Mouse (Mus musculus) MEL (cell line): Measurements from ENCODE around the gene Tnip3. TPM values are rescaled to one million over a fixed set of nuclear protein-coding genes. Genes with fewer than 3 reads are reported as not detected.

Source experiments
- DNase-seq: peaks from one replicate; pipeline ENCODE4 v3.0.0; 2011; ENCODE audit warnings: low read depth, low spot score
- H3K27ac ChIP-seq: 2 replicates; pipeline ENCODE4 v1.5.1; 2012; ENCODE audit warnings: low read depth, mild to moderate bottlenecking, control low read depth, low read length, moderate library complexity; ENCODE audit not compliant: control insufficient read depth
- H3K27me3 ChIP-seq, 2 experiments: fragments of 150-350 bp in 1 of 2; sonication (generic) in 1 of 2; 2 replicates each; pipeline ENCODE4 v1.6.1; 2012; ENCODE audit warnings: low read length in 2 of 2, mild to moderate bottlenecking in 2 of 2, improper control_type of control experiment in 1 of 2, moderate library complexity in 1 of 2; ENCODE audit not compliant: insufficient read depth in 2 of 2, control insufficient read depth in 1 of 2
- H3K36me3 ChIP-seq, 2 experiments: 2 replicates each; pipeline ENCODE4 v1.6.1; 2012 to 2014; ENCODE audit warnings: low read length in 2 of 2, improper control_type of control experiment in 1 of 2, inconsistent platforms in 1 of 2, mild to moderate bottlenecking in 1 of 2; ENCODE audit not compliant: insufficient read depth in 2 of 2, control insufficient read depth in 1 of 2
- H3K4me1 ChIP-seq, 2 experiments: fragments of 150-350 bp in 1 of 2; sonication (generic) in 1 of 2; 2 replicates each; pipeline ENCODE4 v1.6.1; 2012; ENCODE audit warnings: low read length in 2 of 2, improper control_type of control experiment in 1 of 2, mild to moderate bottlenecking in 1 of 2; ENCODE audit not compliant: insufficient read depth in 2 of 2, control insufficient read depth in 1 of 2
- H3K4me3 ChIP-seq, 2 experiments: fragments of 150-350 bp in 1 of 2; sonication (generic) in 1 of 2; 2 replicates each; pipeline ENCODE4 v1.5.1; 2012; ENCODE audit warnings: low read depth in 2 of 2, low read length in 2 of 2, mild to moderate bottlenecking in 2 of 2, moderate library complexity in 2 of 2, control low read depth in 1 of 2, improper control_type of control experiment in 1 of 2; ENCODE audit not compliant: control insufficient read depth in 1 of 2, insufficient read depth in 1 of 2
- H3K79me2 ChIP-seq: 2 replicates; pipeline ENCODE4 v1.6.1; 2012; ENCODE audit warnings: mild to moderate bottlenecking, low read length, moderate library complexity; ENCODE audit not compliant: control insufficient read depth, poor library complexity, insufficient read depth
- H3K9ac ChIP-seq: 2 replicates; pipeline ENCODE4 v1.6.1; 2012; ENCODE audit warnings: low read depth, mild to moderate bottlenecking, control low read depth, low read length, moderate library complexity; ENCODE audit not compliant: control insufficient read depth, poor library complexity, severe bottlenecking
- H3K9me3 ChIP-seq: fragments of 150-350 bp; sonication (generic); replicated peaks from 2 replicates; pipeline ENCODE4 v1.6.1; 2012; ENCODE audit warnings: mild to moderate bottlenecking, low read length, improper control_type of control experiment, moderate library complexity; ENCODE audit not compliant: insufficient read depth
- CHD2 ChIP-seq: IDR thresholded peaks from 2 replicates; pipeline ENCODE4 v1.6.1; 2011; ENCODE audit warnings: low read length, improper control_type of control experiment
- CTCF ChIP-seq, 3 experiments: IDR thresholded peaks in 2 of 3; conservative IDR thresholded peaks in 1 of 3; 2 replicates each; pipeline ENCODE4 v1.5.1; 2011 to 2012; ENCODE audit warnings: low read length in 3 of 3, low read depth in 2 of 3, mild to moderate bottlenecking in 2 of 3, improper control_type of control experiment in 1 of 3, inconsistent platforms in 1 of 3, mixed read lengths in 1 of 3, moderate library complexity in 1 of 3; ENCODE audit not compliant: control insufficient read depth in 1 of 3, insufficient read depth in 1 of 3, poor library complexity in 1 of 3, severe bottlenecking in 1 of 3
- E2F4 ChIP-seq: IDR thresholded peaks from 2 replicates; pipeline ENCODE4 v1.6.1; 2011; ENCODE audit warnings: low read depth, low read length, improper control_type of control experiment, borderline replicate concordance
- JUND ChIP-seq: IDR thresholded peaks from 2 replicates; pipeline ENCODE4 v1.6.1; 2011; ENCODE audit warnings: low read depth, mild to moderate bottlenecking, improper control_type of control experiment, low read length
- MAFK ChIP-seq: IDR thresholded peaks from 2 replicates; pipeline ENCODE4 v1.6.1; 2011; ENCODE audit warnings: low read depth, mild to moderate bottlenecking, low read length, improper control_type of control experiment, borderline replicate concordance
- MAZ ChIP-seq: IDR thresholded peaks from 2 replicates; pipeline ENCODE4 v1.6.1; 2012; ENCODE audit warnings: low read depth, mild to moderate bottlenecking, inconsistent platforms, low read length, improper control_type of control experiment
- MEF2A ChIP-seq: IDR thresholded peaks from 2 replicates; pipeline ENCODE4 v1.6.1; 2014; ENCODE audit warnings: low read depth, mild to moderate bottlenecking, inconsistent platforms, low read length, improper control_type of control experiment; ENCODE audit not compliant: poor library complexity, insufficient replicate concordance, severe bottlenecking; ENCODE audit errors: extremely low read depth
- MYB ChIP-seq: IDR thresholded peaks from 2 replicates; pipeline ENCODE4 v1.6.1; 2011; ENCODE audit warnings: mild to moderate bottlenecking, low read depth, low read length, improper control_type of control experiment
- MYC ChIP-seq: IDR thresholded peaks from 2 replicates; pipeline ENCODE4 v1.6.1; 2011; ENCODE audit warnings: low read depth, mild to moderate bottlenecking, low read length, improper control_type of control experiment, moderate library complexity
- RAD21 ChIP-seq: IDR thresholded peaks from 2 replicates; pipeline ENCODE4 v1.6.1; 2011; ENCODE audit warnings: mild to moderate bottlenecking, low read depth, low read length, improper control_type of control experiment
- RCOR1 ChIP-seq: IDR thresholded peaks from 2 replicates; pipeline ENCODE4 v1.6.1; 2012; ENCODE audit warnings: low read depth, mild to moderate bottlenecking, inconsistent platforms, low read length, improper control_type of control experiment
- SIN3A ChIP-seq: IDR thresholded peaks from 2 replicates; pipeline ENCODE4 v1.6.1; 2012; ENCODE audit warnings: low read length, improper control_type of control experiment, inconsistent platforms
- SMC3 ChIP-seq: IDR thresholded peaks from 2 replicates; pipeline ENCODE4 v1.6.1; 2011; ENCODE audit warnings: low read depth, low read length, improper control_type of control experiment
- TAL1 ChIP-seq: IDR thresholded peaks from 2 replicates; pipeline ENCODE4 v1.6.1; 2012; ENCODE audit warnings: mild to moderate bottlenecking, inconsistent platforms, low read length, moderate library complexity, mixed read lengths
- TCF12 ChIP-seq: IDR thresholded peaks from 2 replicates; pipeline ENCODE4 v1.6.1; 2014; ENCODE audit warnings: low read depth, mild to moderate bottlenecking, inconsistent platforms, low read length, improper control_type of control experiment, moderate library complexity
- UBTF ChIP-seq: IDR thresholded peaks from 2 replicates; pipeline ENCODE4 v1.6.1; 2012; ENCODE audit warnings: low read depth, mild to moderate bottlenecking, inconsistent platforms, low read length, improper control_type of control experiment, moderate library complexity, borderline replicate concordance; ENCODE audit not compliant: insufficient read depth
- USF1 ChIP-seq: IDR thresholded peaks from 2 replicates; pipeline ENCODE4 v1.6.1; 2014; ENCODE audit warnings: low read depth, mild to moderate bottlenecking, inconsistent platforms, low read length, improper control_type of control experiment, moderate library complexity
- ZC3H11A ChIP-seq: IDR thresholded peaks from 2 replicates; pipeline ENCODE4 v1.6.1; 2012; ENCODE audit warnings: low read depth, mild to moderate bottlenecking, inconsistent platforms, low read length, improper control_type of control experiment
- ZKSCAN1 ChIP-seq: IDR thresholded peaks from 2 replicates; pipeline ENCODE4 v1.6.1; 2012; ENCODE audit warnings: low read depth, mild to moderate bottlenecking, inconsistent platforms, low read length, improper control_type of control experiment, moderate library complexity
- polyA plus RNA-seq, 2 experiments: library from polyadenylated mRNA; stranded (reverse) in 1 of 2; unstranded in 1 of 2; fragments of >175 nt in 1 of 2; fragments of >200 nt in 1 of 2; gene quantifications; 2 replicates each; pipeline versions ENCODE4 v1.2.1 to v1.2.4; 2012; ENCODE audit warnings: low replicate concordance in 2 of 2, low read depth in 1 of 2; ENCODE audit not compliant: insufficient read length in 2 of 2, insufficient read depth in 1 of 2, missing spikeins in 1 of 2
- total RNA-seq: library from RNA; depleted of rRNA; stranded (reverse); fragments of 300-350 nt; gene quantifications from 2 replicates; pipeline ENCODE4 v1.2.3, GENCODE M21; 2012

The Tnip3 gene
- total and polyA plus RNA-seq, 3 experiments: 0.99 TPM; not detected in 2

DNA sequence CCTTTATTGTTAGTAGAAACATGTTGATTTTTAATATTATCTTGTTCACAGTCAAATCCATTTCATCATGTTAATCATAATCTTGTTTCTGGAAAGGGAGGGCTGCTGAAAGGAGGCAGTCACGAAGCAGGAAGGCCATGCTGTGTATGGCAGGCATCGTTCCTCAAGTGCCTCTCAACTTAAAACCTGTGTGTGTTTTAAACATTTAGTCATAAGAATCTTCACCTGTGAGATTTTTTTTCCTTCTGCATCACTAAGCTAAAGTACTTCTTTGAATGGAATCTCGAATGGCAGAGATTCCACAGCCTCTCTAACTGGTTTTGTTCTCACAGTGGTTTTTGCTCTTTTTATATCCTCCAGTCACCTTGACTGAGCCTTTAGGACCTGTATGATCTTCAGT, 121.3 kb downstream of the Tnip3 start:
- no peaks in the 10 kb centered on the region for H3K9me3 ChIP-seq
- no peaks in the 10 kb centered on the region for H3K36me3 ChIP-seq
- H3K4me1 ChIP-seq: no peaks in the 10 kb centered on the region
- TF ChIP-seq JUND (no peak), ZKSCAN1 (no peak), E2F4 (no peak), MEF2A (no peak), USF1 (no peak), SMC3 (no peak), CTCF (IDR thresholded peaks at IDR 0.05 in 2 of 3, conservative IDR thresholded peaks at IDR 0.05 in 1 of 3; ENCODE audit: control insufficient read depth in 1 of 3, insufficient read depth in 1 of 3, low read depth in 2 of 3, low read length in 3 of 3, poor library complexity in 1 of 3, severe bottlenecking in 1 of 3) (no peak), MAZ (no peak), SIN3A (no peak), MYC (no peak), TCF12 (no peak), MYB (no peak)
- H3K27ac ChIP-seq: no peak overlapping the region
- peaks cover 5 to 11% of the 10 kb centered on the region in 2 experiments for H3K27me3 ChIP-seq
- no peak overlapping the region for H3K4me3 ChIP-seq
- no peak overlapping the region for H3K9ac ChIP-seq
- DNase-seq: no peak
- no peaks in the 10 kb centered on the region for H3K79me2 ChIP-seq

DNA sequence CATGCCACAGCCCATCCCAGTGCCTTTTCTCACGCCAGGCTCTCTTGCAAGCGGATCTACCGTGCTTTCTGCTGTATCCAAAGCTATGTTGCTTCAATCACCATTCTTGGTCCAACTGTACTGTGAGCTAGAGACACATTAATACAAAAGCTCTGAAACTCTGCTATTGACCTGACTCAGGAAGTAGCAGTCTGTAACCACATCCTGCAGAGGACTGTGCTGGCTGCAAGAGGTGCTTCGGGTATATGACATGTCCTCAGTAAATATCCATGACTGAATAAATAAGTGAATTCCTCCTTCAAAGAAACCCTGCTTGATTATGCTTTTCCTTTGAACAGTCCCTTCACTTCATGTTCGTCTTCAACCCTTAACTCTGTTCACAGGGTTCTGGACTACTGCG, 122.6 kb downstream of the Tnip3 start:
- no peaks in the 10 kb centered on the region for H3K36me3 ChIP-seq
- no peak for DNase-seq
- H3K79me2 ChIP-seq: no peaks in the 10 kb centered on the region
- no peak overlapping the region for H3K27ac ChIP-seq
- H3K27me3 ChIP-seq: peaks cover 5 to 9% of the 10 kb centered on the region in 2 experiments
- no peaks in the 10 kb centered on the region for H3K9me3 ChIP-seq
- no peaks in the 10 kb centered on the region for H3K4me1 ChIP-seq
- no peak overlapping the region for H3K4me3 ChIP-seq
- H3K9ac ChIP-seq: no peak overlapping the region
- no peak for TF ChIP-seq CHD2
- TF ChIP-seq RAD21: no peak
- no peak for TF ChIP-seq RCOR1

DNA sequence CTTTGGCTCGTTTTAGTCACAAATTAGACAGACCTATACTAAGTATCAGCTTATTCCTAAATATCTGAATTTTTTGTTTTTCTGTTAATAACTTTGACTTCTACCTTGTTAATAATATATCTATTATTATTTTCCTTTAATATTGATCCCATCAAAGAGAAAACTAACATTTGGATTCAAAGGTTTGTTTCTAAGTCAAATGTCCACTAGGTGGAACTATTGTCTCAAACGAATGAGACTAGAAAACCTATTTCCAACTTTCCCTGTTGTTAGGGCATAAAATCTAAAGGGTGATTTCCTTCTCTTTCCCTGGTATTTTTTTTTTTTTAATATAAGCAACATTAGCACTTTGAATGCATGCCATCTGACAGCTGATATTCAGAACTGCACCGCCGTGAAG, 126.3 kb downstream of the Tnip3 start:
- Histone ChIP-seq H3K27ac (no peak overlapping the region), H3K4me3 (no peak overlapping the region), H3K9me3 (no peaks in the 10 kb centered on the region), H3K27me3 (peaks cover 5 to 9% of the 10 kb centered on the region in 2 experiments), H3K36me3 (no peaks in the 10 kb centered on the region), H3K4me1 (no peaks in the 10 kb centered on the region), H3K79me2 (no peaks in the 10 kb centered on the region), H3K9ac (no peak overlapping the region)
- peak; percentile 29 for DNase-seq
- TF ChIP-seq CTCF (IDR thresholded peaks at IDR 0.05 in 2 of 3, conservative IDR thresholded peaks at IDR 0.05 in 1 of 3; ENCODE audit: control insufficient read depth in 1 of 3, insufficient read depth in 1 of 3, low read depth in 2 of 3, low read length in 3 of 3, poor library complexity in 1 of 3, severe bottlenecking in 1 of 3): peak in 1 of 3 experiments; percentile 62; a peak in 2 of 6 replicates
- peak; percentile 79 for TF ChIP-seq RAD21
- TF ChIP-seq TAL1: no peak
- no peak for TF ChIP-seq TCF12
- TF ChIP-seq ZC3H11A: peak; percentile 51
- TF ChIP-seq UBTF: no peak
- no peak for TF ChIP-seq MAFK
- TF ChIP-seq SMC3: peak; percentile 74
